Mouse (Mus musculus) layer of hippocampus, adult 18-20 months (tissue): ENCODE measurements at regions not wholly inside any gene's neighbourhood (a gene's known extent, or its start where the extent isn't known, plus 50 kb on each side); places are given as distances from the start of the nearest gene placed in this dataset.

Experiments
- DNase-seq, 2 experiments: peaks; one replicate each; pipeline ENCODE4 v3.0.0; 2022; ENCODE audit warnings: low spot score in 2 of 2

DNA sequence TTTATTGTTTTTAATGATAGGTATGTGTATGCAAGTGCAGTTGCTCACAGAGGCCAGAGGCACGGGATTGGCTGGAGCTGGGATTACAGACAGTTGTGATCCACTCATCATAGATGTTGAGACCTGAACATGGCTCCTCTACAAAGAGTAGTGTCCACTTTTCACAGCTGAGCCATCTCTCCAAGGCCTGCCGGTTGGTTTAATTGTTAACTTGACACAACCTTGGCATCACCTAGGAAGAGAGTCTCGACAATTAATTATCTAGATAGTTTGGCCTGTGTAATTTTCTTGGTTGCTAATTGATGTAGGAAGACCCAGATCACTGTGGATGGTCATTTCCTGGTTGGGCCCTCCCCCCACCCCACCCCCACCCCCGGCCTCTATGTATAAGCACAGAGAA is 111.1 kb upstream of the Kit start:
- no peak for DNase-seq

DNA sequence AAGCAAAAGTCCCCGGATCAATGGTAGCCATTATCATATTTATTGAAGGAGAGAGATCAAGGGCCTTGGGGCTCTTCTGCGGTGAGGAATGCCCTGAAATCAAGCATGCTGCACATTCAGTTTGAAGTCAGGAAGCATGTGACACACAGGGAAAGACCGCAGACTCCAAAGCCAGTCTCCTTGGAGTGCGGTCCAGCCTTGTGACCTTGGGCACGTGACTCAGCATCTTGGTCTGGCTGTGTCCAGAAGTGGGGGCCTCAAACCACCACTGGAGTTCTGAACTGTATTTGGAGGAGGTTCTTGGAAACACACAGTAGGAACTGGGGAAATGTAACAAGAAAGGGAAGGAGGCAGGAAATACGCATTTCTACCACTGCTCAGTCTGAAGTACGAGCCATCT is 109.0 kb upstream of the Kit start:
- no peak for DNase-seq

DNA sequence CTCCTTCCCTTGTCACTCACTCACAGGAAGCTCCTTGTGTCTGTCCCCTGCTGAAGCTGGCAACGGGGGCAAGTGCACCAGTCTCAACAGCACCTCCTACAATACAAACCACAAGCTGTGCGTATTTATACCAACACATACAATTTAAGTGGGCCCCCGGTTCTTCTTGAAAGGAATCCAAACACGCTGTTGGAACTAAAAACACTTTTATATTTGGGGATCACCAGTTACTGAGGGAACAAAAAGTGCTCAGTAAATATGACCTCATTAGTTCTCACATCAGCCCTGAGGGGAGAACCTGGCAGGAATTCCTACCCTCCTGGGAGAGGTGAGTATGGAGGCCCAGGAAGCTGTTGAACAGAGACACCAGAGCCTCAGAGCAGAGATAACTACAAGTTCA is 107.8 kb upstream of the Kit start:
- DNase-seq = no peak

DNA sequence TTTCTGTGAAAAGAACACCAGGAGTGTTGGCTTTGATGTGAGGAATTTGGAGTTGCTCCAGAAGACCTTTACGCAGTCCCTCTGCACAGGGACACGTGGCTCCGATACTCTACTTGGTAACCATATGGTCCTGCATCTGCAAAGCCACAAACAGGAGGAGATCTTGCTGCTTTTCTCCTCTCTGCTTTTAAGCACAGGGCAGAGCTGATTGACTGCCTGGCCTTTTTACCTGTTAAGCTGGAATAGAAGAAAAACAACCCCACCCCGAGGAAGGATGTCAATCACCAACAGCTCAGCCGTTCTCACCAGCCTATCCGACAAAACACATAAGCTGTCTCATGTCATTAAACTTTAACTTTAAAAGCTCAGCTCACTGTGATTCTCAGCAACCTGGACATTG is 106.8 kb upstream of the Kit start:
- no peak for DNase-seq

DNA sequence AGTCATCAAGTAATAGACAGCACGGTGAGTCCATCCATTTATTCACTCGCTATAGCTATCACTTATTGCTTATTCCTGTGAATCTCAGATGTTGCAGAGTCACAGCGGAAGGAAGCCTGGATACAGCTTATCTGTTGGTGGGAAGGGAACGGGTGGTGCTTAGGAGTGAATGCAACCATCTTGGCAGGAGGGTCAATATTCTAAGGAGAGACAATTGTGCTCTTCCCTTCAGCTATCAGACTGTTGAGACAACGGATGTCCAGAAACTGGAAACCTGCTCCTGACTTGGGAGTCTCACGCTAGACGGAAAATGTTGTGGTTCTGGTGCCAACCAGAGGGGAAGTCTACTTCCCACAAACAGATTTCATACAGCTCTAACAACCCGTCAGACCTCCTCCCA is 103.7 kb upstream of the Kit start:
- DNase-seq = no peak

DNA sequence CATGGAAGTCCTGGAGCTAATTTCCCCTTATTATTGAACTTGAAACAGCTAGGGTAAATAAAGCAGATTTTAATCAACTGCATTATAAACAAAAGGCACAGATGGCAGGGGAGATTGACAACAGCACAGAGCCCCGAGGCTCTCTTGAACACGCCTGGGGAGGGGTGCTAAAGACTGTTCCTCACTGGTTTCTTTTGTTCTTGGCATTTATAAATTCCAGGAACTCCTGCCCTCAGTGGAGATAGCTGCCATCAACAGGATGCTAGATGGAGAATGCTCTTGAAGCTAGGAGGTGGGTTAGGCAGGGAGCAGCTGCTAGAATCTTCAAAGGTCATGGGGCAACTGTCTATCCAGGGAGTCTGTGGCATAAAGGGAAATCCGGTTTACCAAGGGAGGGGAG is 102.2 kb upstream of the Kit start:
- no peak for DNase-seq

DNA sequence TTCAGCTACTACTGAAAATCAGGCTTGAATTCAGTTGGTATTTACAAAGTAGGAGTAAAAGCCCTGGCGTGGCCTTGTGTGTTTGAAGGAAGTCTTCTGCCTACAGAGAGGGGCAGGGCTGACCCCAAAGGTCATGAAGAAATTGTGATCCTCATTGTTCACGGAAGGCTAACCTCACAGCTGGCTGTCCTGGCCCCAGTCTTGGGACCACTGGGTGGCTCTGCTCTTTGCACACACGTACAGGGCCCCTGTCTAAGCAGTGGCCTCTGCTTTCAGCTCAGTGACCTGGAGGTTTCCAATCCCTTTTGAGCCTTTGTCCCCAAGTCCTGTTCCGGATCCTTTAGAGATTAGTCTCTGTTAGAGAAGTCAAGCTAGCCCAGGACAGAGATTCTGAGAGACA is 99.3 kb upstream of the Kit start:
- no peak for DNase-seq

DNA sequence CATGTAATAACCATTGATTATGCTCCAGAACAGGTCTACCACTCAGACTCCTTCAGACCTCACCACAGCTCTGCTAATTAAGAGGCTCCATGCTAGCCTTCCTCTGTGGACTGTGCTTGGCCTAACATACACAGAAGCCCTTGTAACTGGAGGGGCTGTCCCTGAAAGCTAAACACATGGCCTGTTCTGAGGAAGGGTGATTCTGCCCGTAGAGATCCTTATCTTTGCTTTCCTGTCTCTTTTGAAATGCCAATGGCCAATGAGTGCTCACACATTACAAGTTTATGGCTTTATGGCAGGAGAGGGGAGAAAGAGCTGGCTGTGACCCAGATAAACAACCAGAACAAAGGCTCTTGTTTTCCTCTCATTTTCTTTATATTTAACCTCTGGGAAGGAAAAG is 96.2 kb upstream of the Kit start:
- no peak for DNase-seq

DNA sequence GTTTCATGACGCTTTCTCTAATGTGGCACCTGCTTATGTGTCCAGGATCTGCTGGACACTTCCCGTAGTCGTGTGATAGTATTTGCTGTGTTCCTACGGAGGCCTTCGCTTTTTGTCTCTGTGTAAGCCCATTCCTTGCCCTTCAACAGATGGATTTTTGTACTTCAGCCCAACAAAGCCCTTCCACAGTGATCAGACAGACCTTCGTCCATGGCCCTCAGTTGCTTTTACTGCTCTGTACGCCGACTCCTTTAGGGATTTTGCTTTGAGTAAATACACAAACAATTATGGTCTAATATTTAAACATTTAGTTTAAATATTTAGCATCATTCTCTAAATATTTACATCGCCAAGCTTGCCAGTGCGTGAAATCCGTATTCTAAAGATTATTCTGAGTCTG is 95.6 kb upstream of the Kit start:
- DNase-seq = no peak

DNA sequence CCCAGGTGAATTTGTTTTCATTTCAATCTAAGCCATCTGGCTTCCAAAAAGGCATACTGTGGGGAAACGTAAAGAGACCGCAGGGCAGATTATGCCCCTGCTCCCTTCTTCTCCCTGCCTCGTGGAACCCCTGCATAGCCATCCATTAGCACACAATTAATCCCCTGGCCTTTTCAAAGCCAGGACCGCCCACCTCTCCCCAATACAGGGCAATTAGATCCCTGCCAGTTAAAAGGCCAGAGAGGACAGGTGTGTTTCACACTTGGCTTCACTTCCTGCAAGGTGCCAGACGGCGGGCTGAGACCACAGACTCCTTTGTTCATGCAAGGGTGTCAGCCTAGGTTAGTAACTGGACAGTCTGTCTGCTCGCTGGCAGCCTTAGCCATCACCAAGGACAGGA is 93.1 kb upstream of the Kit start:
- no peak for DNase-seq

DNA sequence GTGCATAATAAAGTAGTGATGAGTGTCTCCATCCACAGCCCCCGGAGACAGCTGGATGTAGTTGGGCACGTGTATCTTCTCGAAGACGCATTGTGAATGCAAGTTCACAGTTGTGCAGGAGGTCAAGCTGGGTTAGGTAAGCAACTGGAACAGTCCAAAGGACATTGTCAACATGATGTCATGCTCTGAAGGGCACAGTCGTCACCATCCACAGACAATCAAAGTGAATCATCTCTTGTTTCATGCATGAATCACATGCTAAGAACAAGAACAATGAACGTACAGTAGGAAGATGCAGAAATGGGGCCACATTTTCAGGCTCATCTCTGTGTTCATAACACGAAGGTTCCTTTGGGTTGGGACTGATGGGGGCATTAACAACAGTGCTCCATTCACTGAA is 90.4 kb upstream of the Kit start:
- DNase-seq = no peak

DNA sequence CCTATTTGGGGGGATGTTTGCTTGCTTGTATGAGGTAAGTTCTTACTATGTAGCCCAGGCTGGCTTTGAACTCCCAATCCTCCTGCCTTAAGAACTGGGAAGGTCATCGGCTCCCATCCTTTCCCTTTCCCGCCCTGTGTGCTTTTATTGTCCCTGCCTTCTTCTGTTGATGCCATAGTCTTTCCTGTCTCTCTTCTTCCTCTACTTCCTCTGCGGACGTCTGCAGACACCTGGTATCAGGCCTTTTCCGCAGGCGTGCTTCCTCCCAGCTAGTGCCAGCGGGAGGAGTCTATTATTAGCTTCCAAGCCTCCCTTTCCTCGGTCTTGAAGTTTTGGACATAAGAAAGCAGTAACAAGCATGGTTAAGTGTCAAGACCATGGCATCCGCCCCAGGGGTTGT is 83.9 kb upstream of the Kit start:
- no peak for DNase-seq

DNA sequence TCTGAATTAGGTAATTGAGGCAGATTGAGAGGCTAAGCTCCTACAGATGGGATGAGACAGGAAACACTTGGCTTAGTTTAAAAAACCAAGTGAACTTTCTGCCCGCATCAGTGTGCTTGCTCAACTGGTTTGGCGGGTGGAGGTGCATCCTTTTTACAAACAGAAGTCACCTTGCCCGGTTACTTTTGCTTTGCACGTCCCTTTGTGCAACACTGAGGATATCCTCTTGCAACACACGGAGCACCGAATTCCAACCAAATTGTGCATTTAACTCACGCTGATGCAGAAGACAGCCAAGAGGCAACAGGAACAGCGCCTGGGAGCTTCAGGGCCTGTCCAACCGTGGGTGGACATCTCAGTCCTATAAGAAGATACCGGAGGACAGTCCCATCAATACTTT is 80.6 kb upstream of the Kit start:
- DNase-seq = no peak

DNA sequence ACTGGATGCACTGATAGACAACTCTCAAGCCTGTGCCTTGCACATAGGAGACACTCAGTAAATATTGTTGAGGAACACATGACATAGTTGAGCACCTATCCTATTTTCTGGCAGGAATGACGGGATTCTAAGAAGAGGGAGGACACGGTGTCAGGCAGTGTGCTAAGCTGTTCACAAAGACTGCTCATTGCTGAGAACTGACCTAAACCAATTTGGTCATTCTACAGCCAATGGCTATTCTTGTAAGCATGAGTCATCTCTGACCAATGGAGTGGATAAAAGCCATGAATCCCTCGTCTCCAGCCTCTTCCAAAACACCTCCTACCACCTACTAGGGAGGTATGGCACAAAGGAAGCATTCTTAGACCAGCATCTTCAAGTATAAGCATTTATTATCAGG is 75.7 kb upstream of the Kit start:
- DNase-seq = no peak

DNA sequence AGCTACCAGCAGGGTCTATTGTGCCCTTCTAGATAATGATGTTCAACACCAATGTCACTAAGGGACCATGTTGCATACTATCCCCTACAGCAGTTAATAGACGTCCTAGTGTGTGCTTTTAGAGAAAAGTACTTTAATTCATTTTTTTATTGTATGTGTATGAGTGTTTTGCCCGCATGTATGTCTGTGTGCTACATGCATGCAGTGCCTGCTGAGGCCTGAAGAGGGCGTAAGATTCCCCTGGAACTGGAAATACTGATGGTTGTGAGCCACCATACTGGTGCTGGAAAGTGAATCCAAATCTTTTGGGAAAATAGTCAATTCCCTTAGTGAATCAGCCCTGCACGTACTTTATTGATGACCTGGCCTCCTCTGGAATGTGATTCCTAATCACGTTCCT is 75.0 kb upstream of the Kit start:
- no peak for DNase-seq

DNA sequence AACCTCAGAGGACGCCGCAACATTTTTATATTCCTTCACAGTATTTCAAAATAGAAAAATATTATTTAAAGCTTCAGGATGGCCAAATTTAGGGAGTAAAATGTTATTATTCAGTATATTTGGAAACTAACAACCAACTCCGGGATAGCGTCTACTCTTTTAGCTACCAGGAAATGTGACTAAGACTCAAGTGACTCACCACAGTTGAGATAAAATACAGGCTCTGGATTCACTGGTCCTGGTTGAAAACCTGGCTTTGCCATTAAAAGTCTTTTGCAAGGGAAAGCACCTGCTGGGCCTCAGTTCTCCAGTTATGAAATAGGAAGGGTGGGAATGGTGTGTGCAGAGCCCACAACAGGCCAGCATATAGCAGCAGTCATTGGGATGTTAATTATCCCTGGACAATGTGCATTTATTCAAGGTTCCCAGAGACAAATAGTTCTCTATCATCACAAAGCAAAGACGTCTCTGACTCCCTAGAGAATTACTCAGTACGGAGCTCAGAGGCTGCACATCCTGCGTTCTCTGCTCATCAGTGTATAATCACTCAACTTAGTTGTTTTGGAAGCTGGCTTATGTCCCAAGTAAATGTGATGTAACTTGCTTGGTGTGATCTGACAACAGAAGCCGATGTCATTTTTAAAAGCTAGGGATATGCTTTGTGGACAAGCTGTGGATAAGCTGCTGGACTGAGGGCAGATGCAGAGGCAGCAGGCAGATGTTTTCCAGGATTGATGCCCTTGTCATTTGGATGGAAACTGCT is 73.9 kb upstream of the Kit start:
- DNase-seq = no peak

DNA sequence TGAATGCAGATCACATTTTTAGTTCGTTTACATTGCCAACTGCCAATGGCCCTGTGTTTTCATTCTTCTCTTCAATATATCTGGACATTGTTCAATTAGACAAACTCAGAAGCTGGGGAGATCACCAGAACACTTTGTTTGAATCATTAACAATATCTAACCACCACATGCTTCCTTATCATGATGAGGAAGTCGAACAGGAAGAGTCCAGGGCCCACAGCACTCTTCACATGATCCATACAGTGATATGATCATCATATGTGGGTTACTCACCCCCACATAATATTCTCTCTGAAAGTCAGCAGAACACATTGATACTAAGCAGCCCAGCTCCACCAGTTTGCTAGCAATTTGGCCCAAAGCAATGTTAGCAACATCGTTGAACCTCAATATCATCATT is 71.0 kb upstream of the Kit start:
- DNase-seq = no peak

DNA sequence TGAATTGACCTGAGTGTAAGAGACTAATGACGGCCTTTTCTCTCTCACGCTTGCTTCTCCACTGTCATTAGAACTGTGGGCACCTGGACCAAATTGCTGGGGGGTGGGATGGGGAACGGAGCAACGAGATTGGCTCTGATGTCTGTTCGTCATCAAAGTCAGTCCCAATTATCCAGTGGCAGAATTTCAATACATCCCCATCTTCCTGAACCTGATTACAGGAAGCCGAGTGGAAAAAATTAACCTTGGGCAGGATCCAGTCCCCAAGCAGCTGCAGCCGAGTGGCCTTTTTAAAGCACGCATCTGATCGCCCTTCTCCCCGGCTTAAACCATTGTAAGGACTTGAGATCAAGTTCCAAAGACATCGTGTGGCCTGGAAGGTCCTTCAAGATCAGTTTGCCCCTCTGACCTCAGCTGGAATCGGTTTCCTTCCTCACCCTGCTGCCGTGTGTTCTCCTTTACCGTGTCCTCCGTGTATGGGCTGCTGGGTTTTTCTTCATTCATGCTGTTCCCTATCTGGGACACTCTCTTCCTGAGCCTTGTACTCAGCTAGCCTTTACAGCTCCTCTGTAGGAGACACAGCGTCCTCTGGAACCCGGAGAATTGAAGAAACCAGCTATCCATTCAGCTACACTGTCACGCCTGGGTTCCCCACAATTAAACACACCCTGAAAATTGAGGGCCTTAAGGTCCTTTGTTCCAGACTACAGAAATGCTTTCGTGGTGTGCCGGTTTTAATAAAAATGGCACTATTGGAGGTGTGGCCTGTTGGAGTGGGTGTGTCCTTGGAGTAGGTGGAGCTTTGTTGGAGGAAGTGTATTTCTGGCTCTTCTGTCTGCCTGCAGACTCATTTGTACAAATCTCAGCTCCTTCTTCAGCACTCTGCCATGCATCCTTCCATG is 61.9 kb upstream of the Kit start:
- DNase-seq = no peak

DNA sequence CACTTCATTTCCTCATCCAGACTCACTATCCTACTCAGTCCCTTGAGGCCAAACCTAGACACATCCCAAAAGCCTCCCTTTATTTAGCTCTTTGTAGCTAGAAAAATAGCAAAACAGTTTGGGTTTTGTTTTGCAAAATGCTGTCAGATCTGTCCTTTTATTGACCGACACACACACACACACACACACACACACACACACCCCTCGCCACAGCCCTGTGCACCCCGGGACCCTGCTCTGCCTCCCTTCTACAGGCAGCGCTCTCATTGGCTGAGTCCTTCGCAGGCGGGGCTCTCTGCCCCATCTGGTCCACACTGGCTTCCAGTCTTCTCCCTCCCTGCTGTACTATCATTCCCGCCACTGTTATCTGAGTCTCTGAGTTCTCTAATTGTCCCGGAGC is 56.5 kb upstream of the Kit start:
- no peak for DNase-seq

DNA sequence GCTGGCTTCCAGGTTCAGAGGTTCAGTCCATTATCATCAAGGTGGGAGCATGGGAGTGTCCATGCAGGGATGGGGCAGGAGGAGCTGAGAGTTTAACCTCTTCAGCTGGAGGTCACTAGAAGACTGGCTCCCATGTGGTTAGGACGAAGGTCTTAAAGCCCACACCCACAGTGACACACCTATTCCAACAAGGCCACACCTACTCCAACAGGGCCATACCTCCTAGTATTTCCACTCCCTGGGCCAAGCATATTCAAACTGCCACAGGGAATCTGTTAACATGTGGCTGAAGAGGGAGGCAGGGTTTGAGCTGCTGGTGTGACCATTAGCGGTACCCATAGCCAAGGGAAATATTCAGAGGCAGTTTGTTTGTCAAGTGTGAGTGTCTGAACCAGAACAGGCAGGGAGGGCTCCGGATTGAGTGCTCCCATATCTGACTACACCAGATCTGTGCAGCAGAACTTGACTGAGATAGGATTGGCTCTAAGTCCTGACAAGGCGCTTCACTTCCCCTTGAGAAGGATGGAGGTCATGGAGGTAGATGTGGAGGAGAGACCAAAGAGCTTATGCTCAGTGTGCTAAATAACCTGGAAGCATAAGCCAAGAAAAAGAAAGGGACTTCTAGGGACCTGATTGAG is 51.6 kb upstream of the Kit start:
- no peak for DNase-seq
